Mouse (Mus musculus) intestine, postnatal 0 days (tissue): ENCODE measurements around the gene Spem1. TPM values are rescaled to one million over a fixed set of nuclear protein-coding genes. Genes with fewer than 3 reads are reported as not detected.

ENCODE experiments used
- ATAC-seq: fragments of 200-750 bp; cut with Nextera tagmentation; 2 replicates; pipeline ENCODE4 v1.8.0; 2017; ENCODE audit warnings: mild to moderate bottlenecking, moderate TSS enrichment, moderate library complexity
- H3K27ac ChIP-seq: fragments of 300-500 bp; sonication (generic); 2 replicates; pipeline ENCODE4 v1.5.1; 2014; ENCODE audit warnings: mild to moderate bottlenecking, low read depth, low read length, moderate library complexity
- H3K27me3 ChIP-seq: fragments of 300-500 bp; sonication (generic); replicated peaks from 2 replicates; pipeline ENCODE4 v1.6.1; 2014; ENCODE audit warnings: low read length, mixed read lengths; ENCODE audit not compliant: control insufficient read depth, insufficient read depth
- H3K36me3 ChIP-seq: fragments of 300-500 bp; sonication (generic); 2 replicates; pipeline ENCODE4 v1.6.1; 2014; ENCODE audit warnings: mild to moderate bottlenecking, moderate library complexity; ENCODE audit not compliant: control insufficient read depth, insufficient read depth
- H3K4me1 ChIP-seq: fragments of 300-500 bp; sonication (generic); replicated peaks from 2 replicates; pipeline ENCODE4 v1.6.1; 2014; ENCODE audit warnings: antibody characterized with exemption, low read length, mixed read lengths; ENCODE audit not compliant: control insufficient read depth, insufficient read depth
- H3K4me2 ChIP-seq: fragments of 300-500 bp; sonication (generic); replicated peaks from 2 replicates; pipeline ENCODE4 v1.6.1; 2014; ENCODE audit warnings: low read depth, mild to moderate bottlenecking, moderate library complexity
- H3K4me3 ChIP-seq: fragments of 300-500 bp; sonication (generic); 2 replicates; pipeline ENCODE4 v1.5.1; 2014; ENCODE audit warnings: low read depth, low read length
- H3K9ac ChIP-seq: fragments of 300-500 bp; sonication (generic); 2 replicates; pipeline ENCODE4 v1.6.1; 2014; ENCODE audit warnings: mild to moderate bottlenecking, low read depth, low read length
- H3K9me3 ChIP-seq: fragments of 300-500 bp; sonication (generic); 2 replicates; pipeline ENCODE4 v1.6.1; 2016; ENCODE audit warnings: mixed run types; ENCODE audit not compliant: control insufficient read depth
- CTCF ChIP-seq: sonication (generic); IDR thresholded peaks from 2 replicates; pipeline ENCODE4 v1.5.1; 2016; ENCODE audit warnings: low read depth, mild to moderate bottlenecking, control low read depth, antibody characterized with exemption, moderate library complexity
- WGBS: fragments of 180-500 bp; shearing (Covaris S2); extraction: QIAGEN DNeasy Blood & Tissue Kit; methylation state at CpG from one replicate; pipeline ENCODE4 v1.1.7; 2014; 5-methylcytosine and 5-hydroxymethylcytosine counted together
- polyA plus RNA-seq: library from polyadenylated mRNA; unstranded; fragments of >200 nt; fragmentation: Nextera tagmentation; extraction: Ambion mirVana; gene quantifications from 2 replicates; pipeline ENCODE4 v1.2.1, GENCODE M21; 2015

Spem1 gene
- polyA plus RNA-seq, 1 experiment from 2014 or later = not detected

- Histone ChIP-seq H3K27ac (no peak overlapping the region), H3K9me3 (no peaks in the 10 kb centered on the region), H3K36me3 (no peaks in the 10 kb centered on the region), H3K4me3 (no peak overlapping the region), H3K27me3 (no peaks in the 10 kb centered on the region), H3K4me1 (0 out of 2 replicates have a peak, but pooled peaks cover 3% of the 10 kb centered on the region), H3K4me2 (no peak overlapping the region), H3K9ac (no peak overlapping the region)
- no peak for TF ChIP-seq CTCF
- ATAC-seq = no peak
- WGBS = 92% methylated on average over 5 of the region's 5 CpGs
These were observed 34.7 kb downstream of the Spem1 start for GRCm38 (mm10) chr11:69787306-69787705.

- peak overlapping the region; percentile 31; the same call in 1 of the 2 replicates for H3K4me3 ChIP-seq
- no peaks in the 10 kb centered on the region for H3K9me3 ChIP-seq
- no peak for TF ChIP-seq CTCF
- peak overlapping the region; percentile 57 for H3K4me2 ChIP-seq
- H3K27me3 ChIP-seq = no peaks in the 10 kb centered on the region
- no peaks in the 10 kb centered on the region for H3K36me3 ChIP-seq
- H3K4me1 ChIP-seq = 0 out of 2 replicates have a peak, but pooled peaks cover 3% of the 10 kb centered on the region
- H3K27ac ChIP-seq = peak overlapping the region; percentile 57
- H3K9ac ChIP-seq = 0 out of 2 replicates have a peak overlapping the region, but pooled peaks have one; percentile 17
- ATAC-seq = peak; percentile 85
- 13% methylated on average over 15 of the region's 15 CpGs for WGBS
These were observed 37.1 kb downstream of the Spem1 start for GRCm38 (mm10) chr11:69784793-69785272.

- no peak for TF ChIP-seq CTCF
- Histone ChIP-seq H3K27ac (no peak overlapping the region), H3K27me3 (no peaks in the 10 kb centered on the region), H3K4me1 (0 out of 2 replicates have a peak, but pooled peaks cover 3% of the 10 kb centered on the region), H3K9ac (no peak overlapping the region), H3K4me3 (no peak overlapping the region), H3K9me3 (no peaks in the 10 kb centered on the region), H3K4me2 (no peak overlapping the region), H3K36me3 (peaks cover 4% of the 10 kb centered on the region; the same call in 1 of the 2 replicates)
- 47% methylated on average over 4 of the region's 4 CpGs for WGBS
- ATAC-seq = no peak
These were observed 40.2 kb downstream of the Spem1 start for GRCm38 (mm10) chr11:69781828-69782227.

GRCm38 (mm10) chr11:69778985-69779384, 43.0 kb downstream of the Spem1 start:
- no peak for TF ChIP-seq CTCF
- Histone ChIP-seq H3K4me1 (no peaks in the 10 kb centered on the region), H3K27me3 (no peaks in the 10 kb centered on the region), H3K9ac (no peak overlapping the region), H3K4me2 (no peak overlapping the region), H3K9me3 (no peaks in the 10 kb centered on the region), H3K36me3 (peaks cover 17% of the 10 kb centered on the region; the same call in 1 of the 2 replicates), H3K4me3 (no peak overlapping the region), H3K27ac (no peak overlapping the region)
- no peak for ATAC-seq
- 64% methylated on average over 7 of the region's 7 CpGs for WGBS

GRCm38 (mm10) chr11:69778258-69778982, 43.6 kb downstream of the Spem1 start:
- Histone ChIP-seq H3K9me3 (no peaks in the 10 kb centered on the region), H3K27me3 (no peaks in the 10 kb centered on the region), H3K4me2 (no peak overlapping the region), H3K4me3 (no peak overlapping the region), H3K27ac (no peak overlapping the region), H3K36me3 (peaks cover 17% of the 10 kb centered on the region; the same call in 1 of the 2 replicates), H3K4me1 (no peaks in the 10 kb centered on the region), H3K9ac (no peak overlapping the region)
- 71% methylated on average over 23 of the region's 23 CpGs for WGBS
- ATAC-seq = no peak
- no peak for TF ChIP-seq CTCF

- Histone ChIP-seq H3K4me3 (no peak overlapping the region), H3K4me1 (no peaks in the 10 kb centered on the region), H3K4me2 (no peak overlapping the region), H3K9me3 (no peaks in the 10 kb centered on the region), H3K36me3 (peaks cover 17% of the 10 kb centered on the region; the same call in 1 of the 2 replicates), H3K9ac (no peak overlapping the region), H3K27me3 (no peaks in the 10 kb centered on the region), H3K27ac (no peak overlapping the region)
- WGBS = 75% methylated on average over 26 of the region's 26 CpGs
- no peak for ATAC-seq
- no peak for TF ChIP-seq CTCF
These were observed 44.3 kb downstream of the Spem1 start for GRCm38 (mm10) chr11:69777504-69778257.
